Comparison of ENCODE assay signal across 9 mouse cellular contexts in the genomic region with DNA sequence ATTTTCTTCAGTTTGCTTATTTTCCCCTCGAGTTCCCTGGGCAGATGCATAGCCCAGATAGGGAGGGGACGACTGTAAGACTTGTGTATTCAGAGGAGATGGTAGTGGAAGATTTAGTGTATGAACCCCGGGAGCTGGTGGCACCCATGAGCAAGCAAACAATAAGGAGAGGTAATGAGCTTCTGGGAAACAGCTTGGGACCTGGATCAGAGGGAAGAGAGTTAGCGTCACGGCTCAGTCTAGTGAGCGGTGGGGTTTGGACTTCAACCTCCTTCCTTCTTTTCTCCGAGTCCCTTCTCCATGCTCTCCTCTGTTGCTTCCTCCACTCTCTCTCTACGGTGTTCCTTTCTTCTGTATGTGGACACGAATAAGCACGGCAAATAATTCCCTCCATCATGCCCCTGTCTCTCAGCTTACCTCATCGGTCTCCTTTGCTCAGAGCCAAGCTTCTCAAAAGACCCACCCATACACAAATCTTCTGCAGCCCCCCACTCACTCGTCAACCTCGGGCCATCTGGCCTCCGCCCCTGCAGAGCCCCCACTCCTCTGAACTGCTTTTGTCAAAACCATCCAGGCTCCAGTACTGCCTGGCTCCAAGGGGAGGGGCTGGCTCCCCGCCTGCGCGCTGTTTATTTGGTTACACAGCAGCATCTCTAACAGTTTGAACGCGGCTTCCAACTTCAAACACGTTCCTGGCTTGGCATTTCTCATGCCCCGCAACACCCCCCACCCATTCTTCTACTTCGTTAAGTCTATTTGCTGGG. TPM values are rescaled to one million over a fixed set of nuclear protein-coding genes. Genes with fewer than 3 reads are reported as not detected.
DNase-seq lines count a peak whose midpoint lies in the region; ATAC-seq lines count a peak whose summit lies in the region.
"Had no signal": no experiment of that assay in that cellular context is flagged by ENCODE, and none has a peak within 500 bp of the region (broad histone marks: within the 10 kb centered on the region; RNA-seq: fewer than 3 reads in every experiment).

No protein-coding gene starts in this region.

- ATAC-seq in kidney, embryonic 14.5 days (ENCODE audit: low FRiP score, low TSS enrichment): peak; percentile 14
- ATAC-seq in forebrain, embryonic 15.5 days (replicated peaks): peak; percentile 85
- ATAC-seq in megakaryocyte progenitor cell, adult 5-6 weeks (replicated peaks; ENCODE audit: poor library complexity): no peak

- no peaks in the 10 kb centered on the region for H3K36me3 ChIP-seq in kidney, embryonic 14.5 days (ENCODE audit: control insufficient read depth, insufficient read depth, low read length)
- H3K36me3 ChIP-seq in forebrain, embryonic 15.5 days: no peaks in the 10 kb centered on the region
- H3K36me3 ChIP-seq in limb, embryonic 10.5 days: no peaks in the 10 kb centered on the region

- H3K27ac ChIP-seq in kidney, embryonic 14.5 days (ENCODE audit: low read depth, low read length): no peak overlapping the region
- H3K27ac ChIP-seq in forebrain, embryonic 15.5 days (replicated peaks): no peak overlapping the region
- peak overlapping the region; percentile 65 for H3K27ac ChIP-seq in limb, embryonic 10.5 days

- H3K4me3 ChIP-seq in kidney, embryonic 14.5 days (ENCODE audit: low read length): peak overlapping the region; percentile 27
- peak overlapping the region; percentile 38 for H3K4me3 ChIP-seq in forebrain, embryonic 15.5 days
- peak overlapping the region; percentile 44 for H3K4me3 ChIP-seq in limb, embryonic 10.5 days

- H3K9me3 ChIP-seq in kidney, embryonic 14.5 days (ENCODE audit: control insufficient read depth, low read length): no peaks in the 10 kb centered on the region
- no peaks in the 10 kb centered on the region for H3K9me3 ChIP-seq in forebrain, embryonic 15.5 days
- no peaks in the 10 kb centered on the region for H3K9me3 ChIP-seq in limb, embryonic 10.5 days (replicated peaks)

- H3K9ac ChIP-seq in kidney, embryonic 14.5 days (ENCODE audit: low read depth, low read length): peak overlapping the region; percentile 40; the same call in 1 of the 2 replicates
- peak overlapping the region; percentile 46 for H3K9ac ChIP-seq in forebrain, embryonic 15.5 days (replicated peaks)

- peak overlapping the region; percentile 54 for H3K4me2 ChIP-seq in kidney, embryonic 14.5 days (replicated peaks; ENCODE audit: low read depth, low read length)
- peak overlapping the region; percentile 76 for H3K4me2 ChIP-seq in forebrain, embryonic 15.5 days (replicated peaks)

- H3K4me1 ChIP-seq in kidney, embryonic 14.5 days (ENCODE audit: control insufficient read depth, insufficient read depth, low read length): peaks cover 13% of the 10 kb centered on the region; the same call in 1 of the 2 replicates
- H3K4me1 ChIP-seq in forebrain, embryonic 15.5 days: peaks cover 12% of the 10 kb centered on the region
- H3K4me1 ChIP-seq in limb, embryonic 10.5 days: peaks cover 22% of the 10 kb centered on the region

- 10% methylated on average over 22 of the region's 22 CpGs for WGBS in kidney, embryonic 14.5 days
- WGBS in forebrain, embryonic 15.5 days: 8% methylated on average over 22 of the region's 22 CpGs
- WGBS in limb, embryonic 10.5 days: 23% methylated on average over 22 of the region's 22 CpGs

- no peak for DNase-seq in kidney, adult 8-10 months
- peak; percentile 71 for DNase-seq in embryo, embryonic 10 days (ENCODE audit: low spot score)
- peak; percentile 50 for DNase-seq in limb, embryonic 10.5 days (ENCODE audit: low spot score)
- peak; percentile 32 for DNase-seq in right cerebral cortex, postnatal 25 days
- DNase-seq in adrenal gland, postnatal 4 days (ENCODE audit: low spot score in 2 of 2): no peak

- no peaks in the 10 kb centered on the region for H3K27me3 ChIP-seq in kidney, embryonic 14.5 days (ENCODE audit: control insufficient read depth, insufficient read depth, low read length)
- H3K27me3 ChIP-seq in forebrain, embryonic 15.5 days: no peaks in the 10 kb centered on the region
- H3K27me3 ChIP-seq in limb, embryonic 10.5 days (ENCODE audit: low read depth, poor library complexity, severe bottlenecking): 0 out of 2 replicates have a peak, but pooled peaks cover 7% of the 10 kb centered on the region

RNA-seq across cellular contexts. Expression of a gene that starts 14.4 kb away (rescaled TPM):
- polyA plus RNA-seq in kidney, embryonic 14.5 days (2014; fragmentation: Nextera tagmentation; extraction: Ambion mirVana): not detected in 2 replicates
- not detected in 2 replicates for polyA plus RNA-seq in forebrain, embryonic 15.5 days (2015; fragmentation: Nextera tagmentation; extraction: Ambion mirVana)
- polyA plus RNA-seq in limb, embryonic 10.5 days (2016; fragmentation: Nextera tagmentation; extraction: Ambion mirVana): 0.21 and 0.58 TPM in 2 replicates
- not detected in 2 replicates for total RNA-seq in megakaryocyte progenitor cell, adult 5-6 weeks (2015)
- not detected in 2 replicates for total RNA-seq in megakaryocyte progenitor cell, adult 5-6 weeks (2017)
- not detected for total RNA-seq in adrenal gland, postnatal 4 days (2021)

RNA-seq across cellular contexts. Expression of a gene that starts 16.0 kb away (rescaled TPM):
- polyA plus RNA-seq in kidney, embryonic 14.5 days (2014; fragmentation: Nextera tagmentation; extraction: Ambion mirVana): 17.0 and 17.2 TPM in 2 replicates
- polyA plus RNA-seq in forebrain, embryonic 15.5 days (2015; fragmentation: Nextera tagmentation; extraction: Ambion mirVana): 6.4 TPM in 2 replicates
- 8.6 and 12.0 TPM in 2 replicates for polyA plus RNA-seq in limb, embryonic 10.5 days (2016; fragmentation: Nextera tagmentation; extraction: Ambion mirVana)
- 18.0 and 21.6 TPM in 2 replicates for total RNA-seq in megakaryocyte progenitor cell, adult 5-6 weeks (2015)
- 2.5 and 3.5 TPM in 2 replicates for total RNA-seq in megakaryocyte progenitor cell, adult 5-6 weeks (2017)
- total RNA-seq in adrenal gland, postnatal 4 days (2021): 1 to 10 TPM; 7.1 to 7.8 TPM
- total RNA-seq: neutrophil, adult 5-6 weeks had no signal

RNA-seq across cellular contexts. Expression of a gene that starts 26.4 kb away (rescaled TPM):
- polyA plus RNA-seq in kidney, embryonic 14.5 days (2014; fragmentation: Nextera tagmentation; extraction: Ambion mirVana): 0.12 TPM in 1 of 2 replicates, not detected in the other
- polyA plus RNA-seq in forebrain, embryonic 15.5 days (2015; fragmentation: Nextera tagmentation; extraction: Ambion mirVana): not detected in 2 replicates
- polyA plus RNA-seq in limb, embryonic 10.5 days (2016; fragmentation: Nextera tagmentation; extraction: Ambion mirVana): 0.11 TPM in 1 of 2 replicates, not detected in the other
- 0.46 TPM in 1 of 2 replicates, not detected in the other for total RNA-seq in megakaryocyte progenitor cell, adult 5-6 weeks (2015)
- 0.41 TPM in 1 of 2 replicates, not detected in the other for total RNA-seq in megakaryocyte progenitor cell, adult 5-6 weeks (2017)
- total RNA-seq in adrenal gland, postnatal 4 days (2021): under 1 TPM; 0.25 to 0.28 TPM

Comparison
In these comparisons a context has a peak if more than half of its experiments do, and no peak if none do; other contexts are left out.
1. DNase-seq: peak in embryo, embryonic 10 days (single experiment), limb, embryonic 10.5 days (single experiment) and right cerebral cortex, postnatal 25 days (single experiment); none in kidney, adult 8-10 months (0 of 2) and adrenal gland, postnatal 4 days (0 of 2).
2. Peak in every context shown above with its lines, with median percentiles within 50 percentile points of each other: H3K4me3 ChIP-seq.